Mouse (Mus musculus): ENCODE data around the gene Ccdc194. TPM values are rescaled to one million over a fixed set of nuclear protein-coding genes. Genes with fewer than 3 reads are reported as not detected.

Ccdc194 gene
- polyA plus RNA-seq, 1 experiment from 2014 or later, result 0.71 TPM

DNA sequence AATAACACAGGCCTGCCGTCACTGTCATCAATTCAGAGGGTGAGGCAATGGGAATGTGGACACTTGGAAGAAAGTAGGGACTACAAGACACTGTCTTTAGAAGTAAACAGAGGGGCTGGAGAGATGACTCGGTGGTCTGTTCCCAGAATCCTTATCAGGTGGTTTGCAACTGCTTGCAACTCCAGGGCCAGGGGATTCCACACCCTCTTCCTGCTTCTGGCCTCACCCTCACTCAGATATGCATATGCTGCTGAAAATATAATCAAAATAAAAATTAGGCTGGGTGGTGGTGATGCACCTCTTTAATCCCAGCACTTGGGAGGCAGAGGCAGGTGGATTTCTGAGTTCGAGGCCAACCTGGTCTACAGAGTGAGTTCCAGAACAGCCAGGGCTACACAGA is 34.6 kb upstream of the Ccdc194 start:
- Histone ChIP-seq H3K36me3 (ENCODE audit: control insufficient read depth, insufficient read depth, low read length) (no peaks in the 10 kb centered on the region), H3K4me3 (ENCODE audit: low read depth, low read length) (no peak overlapping the region), H3K9me3 (ENCODE audit: control insufficient read depth, low read length) (peaks cover 4% of the 10 kb centered on the region; the same call in 1 of the 2 replicates), H3K4me2 (ENCODE audit: low read depth, severe bottlenecking) (no peak overlapping the region), H3K4me1 (ENCODE audit: control insufficient read depth, insufficient read depth, low read length) (0 out of 2 replicates have a peak, but pooled peaks cover 7% of the 10 kb centered on the region), H3K27me3 (ENCODE audit: control insufficient read depth, insufficient read depth, low read length) (peaks cover 67% of the 10 kb centered on the region), H3K9ac (ENCODE audit: low read length) (no peak overlapping the region), H3K27ac (replicated peaks; ENCODE audit: low read depth, low read length) (no peak overlapping the region)
- DNase-seq (ENCODE audit: low spot score) (no peak), ATAC-seq (ENCODE audit: insufficient number of reproducible peaks, low FRiP score, low TSS enrichment, low read depth) (no peak)
- 67% methylated on average over 3 of the region's 3 CpGs for WGBS

DNA sequence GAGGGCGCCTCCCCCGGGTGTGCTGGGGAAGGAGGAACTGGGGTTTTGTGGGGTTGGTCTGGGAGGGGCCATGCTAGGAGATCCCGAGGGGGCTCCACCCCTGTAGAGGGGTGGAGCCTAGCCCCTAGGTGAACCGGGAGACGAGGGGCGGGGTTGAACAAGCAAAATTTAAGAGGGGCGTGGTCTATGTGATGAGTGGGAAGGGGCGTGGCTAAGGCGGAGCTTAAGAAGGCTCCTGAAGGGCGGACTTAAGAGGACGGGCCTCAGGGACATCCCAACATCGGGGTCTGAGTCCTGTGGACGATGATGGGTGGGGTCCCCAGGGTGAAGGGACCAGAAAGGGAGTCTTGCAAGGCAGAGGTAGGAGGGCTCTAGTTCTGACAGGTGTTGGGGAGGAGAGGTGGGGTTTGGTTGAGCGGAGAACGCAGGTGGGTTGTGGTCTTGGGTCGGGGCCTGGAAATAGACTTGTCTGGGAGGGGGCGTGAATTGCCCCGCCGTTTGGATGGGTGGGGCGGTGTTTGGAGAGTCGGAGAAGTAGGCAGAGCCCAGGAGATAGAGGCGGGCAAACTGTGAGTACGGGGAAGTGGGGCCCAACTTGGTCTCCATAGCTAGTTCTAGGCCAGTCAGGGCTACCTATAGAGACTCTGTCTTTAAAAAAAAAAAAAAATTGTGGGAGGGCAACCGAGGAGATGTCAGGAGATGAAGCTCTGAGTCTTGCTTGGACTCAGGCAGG is 33.6 kb upstream of the Ccdc194 start:
- peak overlapping the region; percentile 25 for H3K4me3 ChIP-seq (ENCODE audit: low read depth, low read length)
- 0 out of 2 replicates have a peak, but pooled peaks cover 7% of the 10 kb centered on the region for H3K4me1 ChIP-seq (ENCODE audit: control insufficient read depth, insufficient read depth, low read length)
- peaks cover 3% of the 10 kb centered on the region; the same call in 1 of the 2 replicates for H3K9me3 ChIP-seq (ENCODE audit: control insufficient read depth, low read length)
- H3K9ac ChIP-seq (ENCODE audit: low read length), result no peak overlapping the region
- WGBS, result 2% methylated on average over 24 of the region's 24 CpGs
- H3K27me3 ChIP-seq (ENCODE audit: control insufficient read depth, insufficient read depth, low read length), result peaks cover 67% of the 10 kb centered on the region
- H3K36me3 ChIP-seq (ENCODE audit: control insufficient read depth, insufficient read depth, low read length), result no peaks in the 10 kb centered on the region
- peak overlapping the region; percentile 50 for H3K4me2 ChIP-seq (ENCODE audit: low read depth, severe bottlenecking)
- peak; percentile 70 for DNase-seq (ENCODE audit: low spot score)
- 0 out of 2 replicates have a peak, but pooled peaks have one; percentile 65 for ATAC-seq (ENCODE audit: insufficient number of reproducible peaks, low FRiP score, low TSS enrichment, low read depth)
- no peak overlapping the region for H3K27ac ChIP-seq (replicated peaks; ENCODE audit: low read depth, low read length)

GRCm38 (mm10) chr8:71558071-71558957 is 32.8 kb upstream of the Ccdc194 start, which contains the start of gene Tmem221:
TSS of gene Tmem221 (minus strand) at chr8:71558871.
- ATAC-seq (ENCODE audit: insufficient number of reproducible peaks, low FRiP score, low TSS enrichment, low read depth) (no peak), DNase-seq (ENCODE audit: low spot score) (no peak)
- Histone ChIP-seq H3K4me1 (ENCODE audit: control insufficient read depth, insufficient read depth, low read length) (0 out of 2 replicates have a peak, but pooled peaks cover 7% of the 10 kb centered on the region), H3K36me3 (ENCODE audit: control insufficient read depth, insufficient read depth, low read length) (no peaks in the 10 kb centered on the region), H3K4me3 (ENCODE audit: low read depth, low read length) (peak within 1 kb of the TSS; percentile 25), H3K9me3 (ENCODE audit: control insufficient read depth, low read length) (no peaks in the 10 kb centered on the region), H3K4me2 (ENCODE audit: low read depth, severe bottlenecking) (peak within 1 kb of the TSS; percentile 50), H3K27ac (replicated peaks; ENCODE audit: low read depth, low read length) (no peak within 1 kb of the TSS), H3K9ac (ENCODE audit: low read length) (no peak within 1 kb of the TSS), H3K27me3 (ENCODE audit: control insufficient read depth, insufficient read depth, low read length) (peaks cover 64% of the 10 kb centered on the region)
- WGBS, result 5% methylated on average over 64 of the region's 70 CpGs

DNA sequence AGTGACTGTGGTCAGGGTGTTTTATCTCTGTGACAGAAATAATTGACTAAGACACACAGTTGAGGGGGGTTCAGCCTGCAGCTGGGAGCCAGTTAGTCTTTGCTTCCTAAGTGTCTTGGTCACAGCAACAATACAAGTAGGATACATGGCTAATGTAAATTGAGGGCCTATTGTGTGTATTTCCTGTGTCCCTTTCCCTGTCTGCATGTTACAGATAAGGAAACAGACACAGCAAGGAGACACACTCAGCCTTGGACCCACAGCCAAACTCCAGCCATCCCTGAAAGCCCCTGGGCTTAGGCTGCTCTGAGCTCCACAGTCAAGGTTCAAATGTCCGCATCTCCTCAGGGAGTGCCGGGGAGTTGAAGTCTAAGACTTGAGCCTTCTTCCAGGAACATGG is 29.1 kb upstream of the Ccdc194 start:
- Histone ChIP-seq H3K4me3 (ENCODE audit: low read depth, low read length) (no peak overlapping the region), H3K4me2 (ENCODE audit: low read depth, severe bottlenecking) (no peak overlapping the region), H3K4me1 (ENCODE audit: control insufficient read depth, insufficient read depth, low read length) (0 out of 2 replicates have a peak, but pooled peaks cover 7% of the 10 kb centered on the region), H3K36me3 (ENCODE audit: control insufficient read depth, insufficient read depth, low read length) (no peaks in the 10 kb centered on the region), H3K27ac (replicated peaks; ENCODE audit: low read depth, low read length) (no peak overlapping the region), H3K9me3 (ENCODE audit: control insufficient read depth, low read length) (no peaks in the 10 kb centered on the region), H3K9ac (ENCODE audit: low read length) (no peak overlapping the region), H3K27me3 (ENCODE audit: control insufficient read depth, insufficient read depth, low read length) (peaks cover 35% of the 10 kb centered on the region)
- no peak for ATAC-seq (ENCODE audit: insufficient number of reproducible peaks, low FRiP score, low TSS enrichment, low read depth)
- WGBS, result 82% methylated on average over 2 of the region's 2 CpGs
- DNase-seq (ENCODE audit: low spot score), result no peak

GRCm38 (mm10) chr8:71554001-71554400 is 28.5 kb upstream of the Ccdc194 start:
- Histone ChIP-seq H3K4me2 (ENCODE audit: low read depth, severe bottlenecking) (no peak overlapping the region), H3K27me3 (ENCODE audit: control insufficient read depth, insufficient read depth, low read length) (peaks cover 28% of the 10 kb centered on the region), H3K27ac (replicated peaks; ENCODE audit: low read depth, low read length) (no peak overlapping the region), H3K9ac (ENCODE audit: low read length) (no peak overlapping the region), H3K36me3 (ENCODE audit: control insufficient read depth, insufficient read depth, low read length) (no peaks in the 10 kb centered on the region), H3K4me1 (ENCODE audit: control insufficient read depth, insufficient read depth, low read length) (0 out of 2 replicates have a peak, but pooled peaks cover 6% of the 10 kb centered on the region), H3K9me3 (ENCODE audit: control insufficient read depth, low read length) (no peaks in the 10 kb centered on the region), H3K4me3 (ENCODE audit: low read depth, low read length) (no peak overlapping the region)
- ATAC-seq (ENCODE audit: insufficient number of reproducible peaks, low FRiP score, low TSS enrichment, low read depth) (no peak), DNase-seq (ENCODE audit: low spot score) (no peak)
- 75% methylated on average over 6 of the region's 6 CpGs for WGBS

- Histone ChIP-seq H3K4me1 (ENCODE audit: control insufficient read depth, insufficient read depth, low read length) (no peaks in the 10 kb centered on the region), H3K9ac (ENCODE audit: low read length) (no peak overlapping the region), H3K9me3 (ENCODE audit: control insufficient read depth, low read length) (no peaks in the 10 kb centered on the region), H3K4me2 (ENCODE audit: low read depth, severe bottlenecking) (no peak overlapping the region), H3K36me3 (ENCODE audit: control insufficient read depth, insufficient read depth, low read length) (no peaks in the 10 kb centered on the region), H3K4me3 (ENCODE audit: low read depth, low read length) (no peak overlapping the region), H3K27ac (replicated peaks; ENCODE audit: low read depth, low read length) (no peak overlapping the region), H3K27me3 (ENCODE audit: control insufficient read depth, insufficient read depth, low read length) (peaks cover 16% of the 10 kb centered on the region)
- ATAC-seq (ENCODE audit: insufficient number of reproducible peaks, low FRiP score, low TSS enrichment, low read depth) (no peak), DNase-seq (ENCODE audit: low spot score) (no peak)
- 42% methylated on average over 6 of the region's 6 CpGs for whole genome bisulfite sequencing
These were observed 27.3 kb upstream of the Ccdc194 start for GRCm38 (mm10) chr8:71552770-71553169.

DNA sequence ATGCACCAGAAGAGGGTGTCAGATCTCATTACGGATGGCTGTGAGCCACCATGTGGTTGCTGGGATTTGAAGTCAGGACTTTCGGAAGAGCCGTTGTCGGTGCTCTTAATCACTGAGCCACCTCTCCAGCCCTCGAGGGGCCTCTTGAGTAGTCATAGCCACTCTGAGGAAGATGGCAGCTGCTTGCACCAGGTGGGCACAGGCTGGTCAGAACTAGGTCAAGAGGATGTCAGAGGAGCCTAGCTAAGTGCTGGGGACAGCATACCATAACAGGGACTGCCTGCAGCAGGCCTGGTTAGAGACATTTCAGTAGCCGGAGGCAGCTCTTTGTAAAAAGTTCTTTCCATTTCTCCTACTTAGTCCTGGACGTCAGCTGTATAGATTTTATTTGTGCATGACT is 25.2 kb upstream of the Ccdc194 start:
- no peak overlapping the region for H3K4me2 ChIP-seq (ENCODE audit: low read depth, severe bottlenecking)
- H3K9ac ChIP-seq (ENCODE audit: low read length), result no peak overlapping the region
- ATAC-seq (ENCODE audit: insufficient number of reproducible peaks, low FRiP score, low TSS enrichment, low read depth), result no peak
- no peak overlapping the region for H3K27ac ChIP-seq (replicated peaks; ENCODE audit: low read depth, low read length)
- peaks cover 3% of the 10 kb centered on the region for H3K36me3 ChIP-seq (ENCODE audit: control insufficient read depth, insufficient read depth, low read length)
- WGBS, result 73% methylated on average over 7 of the region's 7 CpGs
- H3K4me3 ChIP-seq (ENCODE audit: low read depth, low read length), result no peak overlapping the region
- no peak for DNase-seq (ENCODE audit: low spot score)
- no peaks in the 10 kb centered on the region for H3K9me3 ChIP-seq (ENCODE audit: control insufficient read depth, low read length)
- H3K4me1 ChIP-seq (ENCODE audit: control insufficient read depth, insufficient read depth, low read length), result no peaks in the 10 kb centered on the region
- no peaks in the 10 kb centered on the region for H3K27me3 ChIP-seq (ENCODE audit: control insufficient read depth, insufficient read depth, low read length)

DNA sequence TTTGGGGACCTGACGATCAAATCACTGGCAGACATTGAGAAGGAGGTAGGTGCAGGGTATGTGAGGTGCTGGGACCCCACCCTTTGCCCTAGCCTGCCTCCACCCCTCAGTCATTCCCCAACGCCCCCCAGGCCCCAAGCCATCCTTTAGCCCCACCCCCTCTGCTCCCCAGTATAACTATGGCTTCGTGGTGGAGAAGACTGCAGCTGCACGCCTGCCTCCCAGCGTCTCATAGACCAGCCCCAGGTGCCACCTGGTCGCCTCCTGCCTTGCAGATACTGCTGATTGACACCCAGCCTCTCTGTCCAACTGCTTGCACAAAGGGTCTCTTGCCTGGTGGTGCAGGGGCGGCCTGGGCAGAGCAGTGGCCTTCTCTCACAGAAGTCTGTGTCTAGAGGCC is 22.1 kb upstream of the Ccdc194 start:
- H3K27me3 ChIP-seq (ENCODE audit: control insufficient read depth, insufficient read depth, low read length), result no peaks in the 10 kb centered on the region
- WGBS, result 90% methylated on average over 7 of the region's 7 CpGs
- H3K36me3 ChIP-seq (ENCODE audit: control insufficient read depth, insufficient read depth, low read length), result peaks cover 5% of the 10 kb centered on the region
- no peak for DNase-seq (ENCODE audit: low spot score)
- peaks cover 6% of the 10 kb centered on the region; the same call in 1 of the 2 replicates for H3K4me1 ChIP-seq (ENCODE audit: control insufficient read depth, insufficient read depth, low read length)
- H3K4me2 ChIP-seq (ENCODE audit: low read depth, severe bottlenecking), result no peak overlapping the region
- no peak for ATAC-seq (ENCODE audit: insufficient number of reproducible peaks, low FRiP score, low TSS enrichment, low read depth)
- H3K4me3 ChIP-seq (ENCODE audit: low read depth, low read length), result no peak overlapping the region
- H3K9ac ChIP-seq (ENCODE audit: low read length), result no peak overlapping the region
- H3K9me3 ChIP-seq (ENCODE audit: control insufficient read depth, low read length), result no peaks in the 10 kb centered on the region
- no peak overlapping the region for H3K27ac ChIP-seq (replicated peaks; ENCODE audit: low read depth, low read length)
